Mouse (Mus musculus): ENCODE data around the gene Ago1. TPM values are rescaled to one million over a fixed set of nuclear protein-coding genes. Genes with fewer than 3 reads are reported as not detected.

The Ago1 gene
- polyA plus RNA-seq, 1 experiment from 2014 or later = 11.9 TPM

- H3K4me2 ChIP-seq = no peak overlapping the region
- H3K4me1 ChIP-seq = 0 out of 2 replicates have a peak, but pooled peaks cover 2% of the 10 kb centered on the region
- peaks cover 23% of the 10 kb centered on the region for H3K36me3 ChIP-seq (replicated peaks)
Measured at GRCm38 (mm10) chr4:126434094-126434493, 34.3 kb downstream of the Ago1 start.

GRCm38 (mm10) chr4:126433175-126433574 is 35.2 kb downstream of the Ago1 start:
- H3K4me1 ChIP-seq = peaks cover 9% of the 10 kb centered on the region
- WGBS = 91% methylated on average over 4 of the region's 4 CpGs
- no peak overlapping the region for H3K4me3 ChIP-seq
- ATAC-seq (replicated peaks) = no peak
- H3K4me2 ChIP-seq = no peak overlapping the region
- H3K36me3 ChIP-seq (replicated peaks) = peaks cover 20% of the 10 kb centered on the region
- no peaks in the 10 kb centered on the region for H3K9me3 ChIP-seq
- H3K27ac ChIP-seq = no peak overlapping the region
- no peak overlapping the region for H3K9ac ChIP-seq
- H3K27me3 ChIP-seq (replicated peaks) = no peaks in the 10 kb centered on the region

More at GRCm38 (mm10) chr4:126434094-126434493, 34.3 kb downstream of the Ago1 start:
- no peaks in the 10 kb centered on the region for H3K9me3 ChIP-seq
- no peak overlapping the region for H3K9ac ChIP-seq
- WGBS = 94% methylated on average over 2 of the region's 2 CpGs
- H3K27me3 ChIP-seq (replicated peaks) = no peaks in the 10 kb centered on the region
- H3K4me3 ChIP-seq = no peak overlapping the region
- ATAC-seq (replicated peaks) = no peak
- no peak overlapping the region for H3K27ac ChIP-seq

- H3K4me3 ChIP-seq = no peak overlapping the region
- H3K27me3 ChIP-seq (replicated peaks) = no peaks in the 10 kb centered on the region
- no peak overlapping the region for H3K27ac ChIP-seq
- WGBS = 78% methylated on average over 4 of the region's 4 CpGs
- H3K4me1 ChIP-seq = peaks cover 11% of the 10 kb centered on the region
- H3K4me2 ChIP-seq = no peak overlapping the region
- ATAC-seq (replicated peaks) = no peak
- no peak overlapping the region for H3K9ac ChIP-seq
- H3K9me3 ChIP-seq = no peaks in the 10 kb centered on the region
- H3K36me3 ChIP-seq (replicated peaks) = peaks cover 9% of the 10 kb centered on the region; the same call in 1 of the 2 replicates
Measured at GRCm38 (mm10) chr4:126431746-126432145, 36.6 kb downstream of the Ago1 start.

GRCm38 (mm10) chr4:126429347-126430079 is 38.9 kb downstream of the Ago1 start, which contains the start of gene Ago3:
Gene Ago3, minus strand, starts transcription at chr4:126429556.
- H3K36me3 ChIP-seq (replicated peaks) = no peaks in the 10 kb centered on the region
- peak within 1 kb of the TSS; percentile 74 for H3K9ac ChIP-seq
- peak within 1 kb of the TSS; percentile 75 for H3K4me2 ChIP-seq
- H3K4me3 ChIP-seq = peak within 1 kb of the TSS; percentile 90
- peak; percentile 95 for ATAC-seq (replicated peaks)
- H3K27ac ChIP-seq = peak within 1 kb of the TSS; percentile 87
- H3K4me1 ChIP-seq = peaks cover 11% of the 10 kb centered on the region
- no peaks in the 10 kb centered on the region for H3K27me3 ChIP-seq (replicated peaks)
- H3K9me3 ChIP-seq = no peaks in the 10 kb centered on the region
- WGBS = under 1% methylated on average over 65 of the region's 65 CpGs

GRCm38 (mm10) chr4:126428682-126429346 is 39.6 kb downstream of the Ago1 start:
- Histone ChIP-seq H3K4me3 (peak overlapping the region; percentile 90), H3K27me3 (replicated peaks) (no peaks in the 10 kb centered on the region), H3K27ac (peak overlapping the region; percentile 87), H3K9me3 (no peaks in the 10 kb centered on the region), H3K4me2 (peak overlapping the region; percentile 75), H3K36me3 (replicated peaks) (no peaks in the 10 kb centered on the region), H3K9ac (peak overlapping the region; percentile 74), H3K4me1 (peaks cover 11% of the 10 kb centered on the region)
- 2% methylated on average over 24 of the region's 24 CpGs for WGBS
- no peak; the same call in 1 of the 2 replicates for ATAC-seq (replicated peaks)

- Histone ChIP-seq H3K4me2 (no peak overlapping the region), H3K9ac (no peak overlapping the region), H3K9me3 (no peaks in the 10 kb centered on the region), H3K4me3 (no peak overlapping the region), H3K4me1 (peaks cover 8% of the 10 kb centered on the region), H3K27ac (no peak overlapping the region), H3K27me3 (replicated peaks) (no peaks in the 10 kb centered on the region), H3K36me3 (replicated peaks) (no peaks in the 10 kb centered on the region)
- no peak for ATAC-seq (replicated peaks)
- 87% methylated on average over 2 of the region's 2 CpGs for WGBS
Measured at GRCm38 (mm10) chr4:126423866-126424265, 44.5 kb downstream of the Ago1 start.

- Histone ChIP-seq H3K9me3 (no peaks in the 10 kb centered on the region), H3K36me3 (replicated peaks) (0 out of 2 replicates have a peak, but pooled peaks cover 6% of the 10 kb centered on the region), H3K4me1 (no peaks in the 10 kb centered on the region), H3K4me2 (no peak overlapping the region), H3K4me3 (no peak overlapping the region), H3K9ac (no peak overlapping the region), H3K27me3 (replicated peaks) (no peaks in the 10 kb centered on the region), H3K27ac (no peak overlapping the region)
- ATAC-seq (replicated peaks) = no peak
Measured at GRCm38 (mm10) chr4:126415707-126416106, 52.7 kb downstream of the Ago1 start.

- no peak overlapping the region for H3K4me3 ChIP-seq
Measured at GRCm38 (mm10) chr4:126412526-126412925, 55.9 kb downstream of the Ago1 start.

More at GRCm38 (mm10) chr4:126412526-126412925, 55.9 kb downstream of the Ago1 start:
- Histone ChIP-seq H3K27ac (no peak overlapping the region), H3K9me3 (no peaks in the 10 kb centered on the region), H3K36me3 (replicated peaks) (0 out of 2 replicates have a peak, but pooled peaks cover 6% of the 10 kb centered on the region), H3K9ac (no peak overlapping the region), H3K4me1 (no peaks in the 10 kb centered on the region), H3K27me3 (replicated peaks) (no peaks in the 10 kb centered on the region), H3K4me2 (no peak overlapping the region)
- ATAC-seq (replicated peaks) = no peak
- 95% methylated on average over 3 of the region's 3 CpGs for WGBS

Other genes starting within 250 kb of the Ago1 start
- 85.4 and 92.1 TPM in 2 replicates for gene Map7d1, start 212.2 kb downstream of the Ago1 start, polyA plus RNA-seq (2015; fragmentation: Nextera tagmentation; extraction: Ambion mirVana)
- 184 and 188 TPM in 2 replicates for gene Trappc3, start 206.3 kb downstream of the Ago1 start, polyA plus RNA-seq (2015; fragmentation: Nextera tagmentation; extraction: Ambion mirVana)
- 2.6 and 2.9 TPM in 2 replicates for gene Col8a2, start 181.8 kb downstream of the Ago1 start, polyA plus RNA-seq (2015; fragmentation: Nextera tagmentation; extraction: Ambion mirVana)
- 94.6 and 99.9 TPM in 2 replicates for gene Adprhl2, start 146.9 kb downstream of the Ago1 start, polyA plus RNA-seq (2015; fragmentation: Nextera tagmentation; extraction: Ambion mirVana)
- gene Tekt2, start 142.9 kb downstream of the Ago1 start, polyA plus RNA-seq (2015; fragmentation: Nextera tagmentation; extraction: Ambion mirVana) = 11.8 and 15.1 TPM in 2 replicates
- 18.0 and 18.6 TPM in 2 replicates for gene Ago3, start 39.0 kb downstream of the Ago1 start, polyA plus RNA-seq (2015; fragmentation: Nextera tagmentation; extraction: Ambion mirVana)
- 10.2 and 10.9 TPM in 2 replicates for gene Ago4, start 64.9 kb upstream of the Ago1 start, polyA plus RNA-seq (2015; fragmentation: Nextera tagmentation; extraction: Ambion mirVana)
- 5.7 and 6.2 TPM in 2 replicates for gene Clspn, start 88.4 kb upstream of the Ago1 start, polyA plus RNA-seq (2015; fragmentation: Nextera tagmentation; extraction: Ambion mirVana)
- gene 5730409E04Rik, start 141.2 kb upstream of the Ago1 start, polyA plus RNA-seq (2015; fragmentation: Nextera tagmentation; extraction: Ambion mirVana) = 16.3 and 16.6 TPM in 2 replicates
- gene Psmb2, start 209.0 kb upstream of the Ago1 start, polyA plus RNA-seq (2015; fragmentation: Nextera tagmentation; extraction: Ambion mirVana) = 383 and 406 TPM in 2 replicates